In genomic region chr11:23067395-23068136, GRCm38 (mm10) we compare ENCODE assay signal across 8 mouse cellular contexts.
A peak's percentile ranks its signal among the peaks of the same experiment; 100 is the strongest.
DNase-seq lines count a peak whose midpoint lies in the region; ATAC-seq and TF ChIP-seq lines count a peak whose summit lies in the region.

No protein-coding gene starts in this region.

- H3K4me1 ChIP-seq in megakaryocyte, embryonic 14.5 days, result peaks cover 15% of the 10 kb centered on the region

- peaks cover 3% of the 10 kb centered on the region for H3K27me3 ChIP-seq in megakaryocyte, embryonic 14.5 days (replicated peaks)

- H3K27ac ChIP-seq in gastrocnemius, adult 2 months, result peak overlapping the region; percentile 90

- DNase-seq in ZHBTc4 (ENCODE audit: low read depth, low spot score), result peak; percentile 98
- DNase-seq in gastrocnemius, adult 2 months, result peak; percentile 92
- peak; percentile 61 for DNase-seq in hindlimb bud, embryonic 11.5 days (ENCODE audit: extremely low spot score, low read depth, low spot score)
- peak; percentile 75 to 91 for DNase-seq in left cerebral cortex, adult 8-10 months (ENCODE audit: low spot score in 2 of 2)
- peak; percentile 95 for DNase-seq in right cerebral cortex, postnatal 10 days (ENCODE audit: low spot score in 2 of 2)
- DNase-seq in urinary bladder, postnatal 25 days (ENCODE audit: low spot score), result peak; percentile 82

- peak overlapping the region; percentile 91 for H3K4me3 ChIP-seq in gastrocnemius, adult 2 months
- H3K4me3 ChIP-seq in megakaryocyte, embryonic 14.5 days (replicated peaks), result peak overlapping the region; percentile 94

- intact Hi-C loops in gastrocnemius, adult 2 months (cut with DNase I), result loop anchor here (5.0 kb wide), 3 partner anchors 45 to 190 kb away; partner anchors contain the start of genes Fam161a and Xpo1

- H3K36me3 ChIP-seq in megakaryocyte, embryonic 14.5 days (replicated peaks; ENCODE audit: low read length), result no peaks in the 10 kb centered on the region

- no peaks in the 10 kb centered on the region for H3K9me3 ChIP-seq in megakaryocyte, embryonic 14.5 days

- ATAC-seq in common myeloid progenitor, adult 5-6 weeks (replicated peaks; ENCODE audit: low read depth, poor library complexity, severe bottlenecking), result peak; percentile 100

- no peak for TF ChIP-seq CTCF in gastrocnemius, adult 2 months (IDR thresholded peaks at IDR 0.05)

Comparison
In these comparisons a context has a peak if more than half of its experiments do, and no peak if none do; other contexts are left out.
1. Peak in every context shown above with its lines: DNase-seq, ATAC-seq, H3K4me3 ChIP-seq and H3K27ac ChIP-seq.